ENCODE assay signal across 8 mouse cellular contexts in the genomic region with DNA sequence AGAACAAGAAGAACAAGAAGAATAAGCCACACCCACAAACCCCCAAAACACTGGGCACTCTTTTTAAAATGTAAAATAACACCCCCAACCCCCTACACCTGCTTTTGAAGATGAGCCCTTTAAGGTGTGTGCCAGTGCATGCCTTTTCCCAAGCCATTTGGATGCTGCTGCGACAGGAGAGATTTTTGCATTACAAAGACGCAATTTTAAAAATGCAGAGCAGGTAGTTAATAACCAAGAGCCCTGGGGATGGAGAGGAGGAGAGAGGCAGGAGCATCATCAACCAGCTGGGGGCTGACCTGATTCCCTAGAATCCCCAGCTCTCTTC. TPM values are rescaled to one million over a fixed set of nuclear protein-coding genes. Genes with fewer than 3 reads are reported as not detected.
DNase-seq lines count a peak whose midpoint lies in the region; ATAC-seq and TF ChIP-seq lines count a peak whose summit lies in the region.
"Had no signal": no experiment of that assay in that cellular context is flagged by ENCODE, and none has a peak within 500 bp of the region (broad histone marks: within the 10 kb centered on the region; RNA-seq: fewer than 3 reads in every experiment).

Gene Astn1, plus strand, starts transcription at position 310 of the 328 bp plus-strand sequence.

- peak within 1 kb of the TSS; percentile 66 for H3K4me2 ChIP-seq in forebrain, embryonic 12.5 days
- peak within 1 kb of the TSS; percentile 85 for H3K4me2 ChIP-seq in neural tube, embryonic 13.5 days

- H3K9me3 ChIP-seq in forebrain, embryonic 12.5 days: no peaks in the 10 kb centered on the region
- H3K9me3 ChIP-seq in neural tube, embryonic 13.5 days: no peaks in the 10 kb centered on the region

- TF ChIP-seq CTCF in layer of hippocampus, adult 2 months (conservative IDR thresholded peaks at IDR 0.05): no peak

- H3K27me3 ChIP-seq in forebrain, embryonic 12.5 days: peaks cover 14% of the 10 kb centered on the region
- peaks cover 6% of the 10 kb centered on the region; the same call in 1 of the 2 replicates for H3K27me3 ChIP-seq in neural tube, embryonic 13.5 days

- DNase-seq in layer of hippocampus, adult 2 months (ENCODE audit: low spot score in 2 of 2): no peak
- no peak for DNase-seq in layer of hippocampus, adult 9-11 months
- no peak for DNase-seq in layer of hippocampus, postnatal 25 days (ENCODE audit: extremely low spot score in 1 of 2, low spot score in 1 of 2)
- no peak for DNase-seq in adrenal gland, postnatal 14 days
- DNase-seq in urinary bladder, postnatal 14 days (ENCODE audit: low spot score): no peak

- peak within 1 kb of the TSS; percentile 92 for H3K9ac ChIP-seq in forebrain, embryonic 12.5 days
- H3K9ac ChIP-seq in neural tube, embryonic 13.5 days: peak within 1 kb of the TSS; percentile 97

- peaks cover 38% of the 10 kb centered on the region for H3K4me1 ChIP-seq in forebrain, embryonic 12.5 days
- H3K4me1 ChIP-seq in neural tube, embryonic 13.5 days (replicated peaks): peaks cover 45% of the 10 kb centered on the region

- H3K36me3 ChIP-seq in forebrain, embryonic 12.5 days (replicated peaks): no peaks in the 10 kb centered on the region
- H3K36me3 ChIP-seq in neural tube, embryonic 13.5 days: no peaks in the 10 kb centered on the region

- peak within 1 kb of the TSS; percentile 85 for H3K4me3 ChIP-seq in layer of hippocampus, adult 2 months
- peak within 1 kb of the TSS; percentile 71 for H3K4me3 ChIP-seq in forebrain, embryonic 12.5 days (replicated peaks)
- peak within 1 kb of the TSS; percentile 77 for H3K4me3 ChIP-seq in neural tube, embryonic 13.5 days

- 0% methylated on average over 2 of the region's 2 CpGs for WGBS in forebrain, embryonic 12.5 days
- 2% methylated on average over 2 of the region's 2 CpGs for WGBS in neural tube, embryonic 13.5 days

- ATAC-seq in forebrain, embryonic 12.5 days (ENCODE audit: low FRiP score): no peak
- no peak; the same call in 1 of the 2 replicates for ATAC-seq in neural tube, embryonic 13.5 days (ENCODE audit: low read depth)

- peak within 1 kb of the TSS; percentile 99 for H3K27ac ChIP-seq in layer of hippocampus, adult 2 months
- H3K27ac ChIP-seq in forebrain, embryonic 12.5 days: peak within 1 kb of the TSS; percentile 93
- H3K27ac ChIP-seq in neural tube, embryonic 13.5 days (replicated peaks): peak within 1 kb of the TSS; percentile 94

RNA-seq across cellular contexts. Expression of gene Astn1, which starts in this region (rescaled TPM):
- total RNA-seq in layer of hippocampus, adult 2 months (2021): 100 to 1,000 TPM; 183 to 185 TPM
- 25.9 and 26.0 TPM in 2 replicates for polyA plus RNA-seq in forebrain, embryonic 12.5 days (2016; fragmentation: Nextera tagmentation; extraction: Ambion mirVana)
- 100 to 1,000 TPM; 173 to 179 TPM for total RNA-seq in layer of hippocampus, postnatal 25 days (2021)
- 29.3 and 29.5 TPM in 2 replicates for polyA plus RNA-seq in neural tube, embryonic 13.5 days (2015; fragmentation: Nextera tagmentation; extraction: Ambion mirVana)
- 5.6 and 9.1 TPM in 2 replicates for total RNA-seq in adrenal gland, postnatal 14 days (2021)
- polyA plus RNA-seq: liver, embryonic 16.5 days had no signal

Comparison
In these comparisons a context has a peak if more than half of its experiments do, and no peak if none do; other contexts are left out.
1. RNA of gene Astn1 (total RNA-seq): 183 to 185 TPM in layer of hippocampus, adult 2 months and 173 to 179 TPM in layer of hippocampus, postnatal 25 days; 5.6 to 9.1 TPM in adrenal gland, postnatal 14 days; every median in the first group is over 10 times any median in the second.
2. Peak in every context shown above with its lines, with median percentiles within 50 percentile points of each other: H3K27ac ChIP-seq and H3K4me3 ChIP-seq.